Mouse (Mus musculus): ENCODE data around the gene Hltf. TPM values are rescaled to one million over a fixed set of nuclear protein-coding genes. Genes with fewer than 3 reads are reported as not detected.
"Not testable (repeated sequence)": the region's sequence is repeated elsewhere in the genome, so short reads cannot be mapped to it uniquely, and the experiment has no call there.

Gene Hltf
- polyA plus RNA-seq, 1 experiment from 2014 or later: 7.3 TPM

GRCm38 (mm10) chr3:20121582-20121981 lies 64.0 kb downstream of the Hltf start:
- not testable (repeated sequence) for H3K9ac ChIP-seq (ENCODE audit: low read depth, low read length); H3K4me1 ChIP-seq (ENCODE audit: control insufficient read depth, low read depth, low read length); H3K36me3 ChIP-seq (ENCODE audit: control insufficient read depth, insufficient read depth); H3K27me3 ChIP-seq (ENCODE audit: control insufficient read depth, insufficient read depth, low read depth, low read length); H3K27ac ChIP-seq (ENCODE audit: low read length); ATAC-seq (ENCODE audit: low read depth); H3K9me3 ChIP-seq (replicated peaks; ENCODE audit: control insufficient read depth, low read length); H3K4me2 ChIP-seq (ENCODE audit: low read depth, low read length); H3K4me3 ChIP-seq (ENCODE audit: low read depth, low read length)
- 68% methylated on average over 5 of the region's 5 CpGs for WGBS (ENCODE audit: insufficient replicate concordance)

- no peak overlapping the region for H3K9ac ChIP-seq (ENCODE audit: low read depth, low read length)
- no peak for ATAC-seq (ENCODE audit: low read depth)
- H3K9me3 ChIP-seq (replicated peaks; ENCODE audit: control insufficient read depth, low read length): no peaks in the 10 kb centered on the region
- H3K4me1 ChIP-seq (ENCODE audit: control insufficient read depth, low read depth, low read length): no peaks in the 10 kb centered on the region
- H3K4me3 ChIP-seq (ENCODE audit: low read depth, low read length): no peak overlapping the region
- no peaks in the 10 kb centered on the region for H3K27me3 ChIP-seq (ENCODE audit: control insufficient read depth, insufficient read depth, low read depth, low read length)
- 77% methylated on average over 5 of the region's 5 CpGs for WGBS (ENCODE audit: insufficient replicate concordance)
- H3K27ac ChIP-seq (ENCODE audit: low read length): no peak overlapping the region
- no peak overlapping the region for H3K4me2 ChIP-seq (ENCODE audit: low read depth, low read length)
- peaks cover 3% of the 10 kb centered on the region for H3K36me3 ChIP-seq (ENCODE audit: control insufficient read depth, insufficient read depth)
These were observed 68.0 kb downstream of the Hltf start for GRCm38 (mm10) chr3:20125604-20126003.

GRCm38 (mm10) chr3:20127047-20127595 lies 69.5 kb downstream of the Hltf start:
- Histone ChIP-seq H3K27me3 (ENCODE audit: control insufficient read depth, insufficient read depth, low read depth, low read length) (no peaks in the 10 kb centered on the region), H3K27ac (ENCODE audit: low read length) (no peak overlapping the region), H3K4me1 (ENCODE audit: control insufficient read depth, low read depth, low read length) (no peaks in the 10 kb centered on the region), H3K9me3 (replicated peaks; ENCODE audit: control insufficient read depth, low read length) (no peaks in the 10 kb centered on the region), H3K4me3 (ENCODE audit: low read depth, low read length) (no peak overlapping the region), H3K9ac (ENCODE audit: low read depth, low read length) (no peak overlapping the region), H3K36me3 (ENCODE audit: control insufficient read depth, insufficient read depth) (peaks cover 3% of the 10 kb centered on the region), H3K4me2 (ENCODE audit: low read depth, low read length) (no peak overlapping the region)
- no peak for ATAC-seq (ENCODE audit: low read depth)
- 68% methylated on average over 2 of the region's 2 CpGs for WGBS (ENCODE audit: insufficient replicate concordance)

GRCm38 (mm10) chr3:20129491-20129890 lies 71.9 kb downstream of the Hltf start:
- Histone ChIP-seq H3K4me2 (ENCODE audit: low read depth, low read length) (no peak overlapping the region), H3K27me3 (ENCODE audit: control insufficient read depth, insufficient read depth, low read depth, low read length) (no peaks in the 10 kb centered on the region)
- 54% methylated on average over 5 of the region's 5 CpGs for WGBS (ENCODE audit: insufficient replicate concordance)

GRCm38 (mm10) chr3:20130456-20131349 lies 73.1 kb downstream of the Hltf start:
- Histone ChIP-seq H3K27me3 (ENCODE audit: control insufficient read depth, insufficient read depth, low read depth, low read length) (no peaks in the 10 kb centered on the region), H3K9ac (ENCODE audit: low read depth, low read length) (no peak overlapping the region), H3K4me3 (ENCODE audit: low read depth, low read length) (no peak overlapping the region), H3K36me3 (ENCODE audit: control insufficient read depth, insufficient read depth) (peaks cover 3% of the 10 kb centered on the region; the same call in 1 of the 2 replicates), H3K9me3 (replicated peaks; ENCODE audit: control insufficient read depth, low read length) (no peaks in the 10 kb centered on the region), H3K27ac (ENCODE audit: low read length) (no peak overlapping the region), H3K4me1 (ENCODE audit: control insufficient read depth, low read depth, low read length) (no peaks in the 10 kb centered on the region), H3K4me2 (ENCODE audit: low read depth, low read length) (no peak overlapping the region)
- no peak for ATAC-seq (ENCODE audit: low read depth)
- WGBS (ENCODE audit: insufficient replicate concordance): 73% methylated on average over 8 of the region's 8 CpGs

More at GRCm38 (mm10) chr3:20129491-20129890, 71.9 kb downstream of the Hltf start:
- H3K27ac ChIP-seq (ENCODE audit: low read length): no peak overlapping the region
- no peak for ATAC-seq (ENCODE audit: low read depth)
- no peaks in the 10 kb centered on the region for H3K4me1 ChIP-seq (ENCODE audit: control insufficient read depth, low read depth, low read length)
- H3K9ac ChIP-seq (ENCODE audit: low read depth, low read length): no peak overlapping the region
- H3K9me3 ChIP-seq (replicated peaks; ENCODE audit: control insufficient read depth, low read length): no peaks in the 10 kb centered on the region
- no peak overlapping the region for H3K4me3 ChIP-seq (ENCODE audit: low read depth, low read length)
- peaks cover 3% of the 10 kb centered on the region for H3K36me3 ChIP-seq (ENCODE audit: control insufficient read depth, insufficient read depth)

- H3K4me3 ChIP-seq (ENCODE audit: low read depth, low read length): no peak overlapping the region
- 75% methylated on average over 2 of the region's 2 CpGs for WGBS (ENCODE audit: insufficient replicate concordance)
- no peaks in the 10 kb centered on the region for H3K27me3 ChIP-seq (ENCODE audit: control insufficient read depth, insufficient read depth, low read depth, low read length)
- H3K4me2 ChIP-seq (ENCODE audit: low read depth, low read length): no peak overlapping the region
- no peak for ATAC-seq (ENCODE audit: low read depth)
- H3K9me3 ChIP-seq (replicated peaks; ENCODE audit: control insufficient read depth, low read length): no peaks in the 10 kb centered on the region
- no peak overlapping the region for H3K9ac ChIP-seq (ENCODE audit: low read depth, low read length)
- peaks cover 1% of the 10 kb centered on the region; the same call in 1 of the 2 replicates for H3K36me3 ChIP-seq (ENCODE audit: control insufficient read depth, insufficient read depth)
- H3K27ac ChIP-seq (ENCODE audit: low read length): no peak overlapping the region
- H3K4me1 ChIP-seq (ENCODE audit: control insufficient read depth, low read depth, low read length): no peaks in the 10 kb centered on the region
These were observed 73.7 kb downstream of the Hltf start for GRCm38 (mm10) chr3:20131350-20131720.

GRCm38 (mm10) chr3:20132731-20133130 lies 75.1 kb downstream of the Hltf start:
- Histone ChIP-seq H3K9ac (ENCODE audit: low read depth, low read length) (no peak overlapping the region), H3K27ac (ENCODE audit: low read length) (no peak overlapping the region), H3K4me2 (ENCODE audit: low read depth, low read length) (no peak overlapping the region), H3K36me3 (ENCODE audit: control insufficient read depth, insufficient read depth) (no peaks in the 10 kb centered on the region), H3K9me3 (replicated peaks; ENCODE audit: control insufficient read depth, low read length) (no peaks in the 10 kb centered on the region), H3K27me3 (ENCODE audit: control insufficient read depth, insufficient read depth, low read depth, low read length) (no peaks in the 10 kb centered on the region), H3K4me3 (ENCODE audit: low read depth, low read length) (no peak overlapping the region), H3K4me1 (ENCODE audit: control insufficient read depth, low read depth, low read length) (no peaks in the 10 kb centered on the region)
- no peak for ATAC-seq (ENCODE audit: low read depth)
- 72% methylated on average over 1 of the region's 1 CpGs for WGBS (ENCODE audit: insufficient replicate concordance)

- Histone ChIP-seq H3K36me3 (ENCODE audit: control insufficient read depth, insufficient read depth) (no peaks in the 10 kb centered on the region), H3K4me2 (ENCODE audit: low read depth, low read length) (no peak overlapping the region), H3K9me3 (replicated peaks; ENCODE audit: control insufficient read depth, low read length) (no peaks in the 10 kb centered on the region), H3K4me1 (ENCODE audit: control insufficient read depth, low read depth, low read length) (no peaks in the 10 kb centered on the region), H3K9ac (ENCODE audit: low read depth, low read length) (no peak overlapping the region), H3K27ac (ENCODE audit: low read length) (no peak overlapping the region), H3K4me3 (ENCODE audit: low read depth, low read length) (no peak overlapping the region), H3K27me3 (ENCODE audit: control insufficient read depth, insufficient read depth, low read depth, low read length) (no peaks in the 10 kb centered on the region)
- 59% methylated on average over 1 of the region's 1 CpGs for WGBS (ENCODE audit: insufficient replicate concordance)
- no peak for ATAC-seq (ENCODE audit: low read depth)
These were observed 76.1 kb downstream of the Hltf start for GRCm38 (mm10) chr3:20133745-20134144.

- no peak for ATAC-seq (ENCODE audit: low read depth)
- no peak overlapping the region for H3K9ac ChIP-seq (ENCODE audit: low read depth, low read length)
- H3K4me3 ChIP-seq (ENCODE audit: low read depth, low read length): no peak overlapping the region
- H3K27me3 ChIP-seq (ENCODE audit: control insufficient read depth, insufficient read depth, low read depth, low read length): no peaks in the 10 kb centered on the region
- no peaks in the 10 kb centered on the region for H3K4me1 ChIP-seq (ENCODE audit: control insufficient read depth, low read depth, low read length)
- H3K27ac ChIP-seq (ENCODE audit: low read length): no peak overlapping the region
- no peaks in the 10 kb centered on the region for H3K36me3 ChIP-seq (ENCODE audit: control insufficient read depth, insufficient read depth)
- H3K4me2 ChIP-seq (ENCODE audit: low read depth, low read length): no peak overlapping the region
- no peaks in the 10 kb centered on the region for H3K9me3 ChIP-seq (replicated peaks; ENCODE audit: control insufficient read depth, low read length)
- WGBS (ENCODE audit: insufficient replicate concordance): 63% methylated on average over 3 of the region's 3 CpGs
These were observed 76.9 kb downstream of the Hltf start for GRCm38 (mm10) chr3:20134545-20134944.
